Mouse (Mus musculus): ENCODE measurements at regions not wholly inside any gene's neighbourhood (a gene's known extent, or its start where the extent isn't known, plus 50 kb on each side); places are given as distances from the start of the nearest gene placed in this dataset.

- no peak for DNase-seq (ENCODE audit: low spot score in 2 of 2)
These were observed 483.5 kb upstream of the Pkdcc start for GRCm38 (mm10) chr17:82731561-82731960.

GRCm38 (mm10) chr17:82742445-82742844, 472.6 kb upstream of the Pkdcc start:
- DNase-seq (ENCODE audit: low spot score in 2 of 2): no peak

- DNase-seq (ENCODE audit: low spot score in 2 of 2): no peak
These were observed 457.7 kb upstream of the Pkdcc start for GRCm38 (mm10) chr17:82757400-82757799.

GRCm38 (mm10) chr17:82779096-82779495, 436.0 kb upstream of the Pkdcc start:
- DNase-seq (ENCODE audit: low spot score in 2 of 2): no peak

GRCm38 (mm10) chr17:82822129-82822528, 393.0 kb upstream of the Pkdcc start:
- DNase-seq (ENCODE audit: low spot score in 2 of 2): no peak

- DNase-seq (ENCODE audit: low spot score in 2 of 2): no peak
These were observed 391.0 kb upstream of the Pkdcc start for GRCm38 (mm10) chr17:82824057-82824456.

GRCm38 (mm10) chr17:82824619-82825018, 390.5 kb upstream of the Pkdcc start:
- no peak for DNase-seq (ENCODE audit: low spot score in 2 of 2)

GRCm38 (mm10) chr17:82827170-82827569, 387.9 kb upstream of the Pkdcc start:
- DNase-seq (ENCODE audit: low spot score in 2 of 2): no peak

GRCm38 (mm10) chr17:82827841-82828240, 387.3 kb upstream of the Pkdcc start:
- DNase-seq (ENCODE audit: low spot score in 2 of 2): no peak

- no peak for DNase-seq (ENCODE audit: low spot score in 2 of 2)
These were observed 386.6 kb upstream of the Pkdcc start for GRCm38 (mm10) chr17:82828434-82828997.

GRCm38 (mm10) chr17:82829415-82829814, 385.7 kb upstream of the Pkdcc start:
- DNase-seq (ENCODE audit: low spot score in 2 of 2): no peak

- DNase-seq (ENCODE audit: low spot score in 2 of 2): no peak
These were observed 380.9 kb upstream of the Pkdcc start for GRCm38 (mm10) chr17:82834177-82834576.

GRCm38 (mm10) chr17:82836115-82836514, 379.0 kb upstream of the Pkdcc start:
- DNase-seq (ENCODE audit: low spot score in 2 of 2): no peak

- no peak for DNase-seq (ENCODE audit: low spot score in 2 of 2)
These were observed 368.2 kb upstream of the Pkdcc start for GRCm38 (mm10) chr17:82846776-82847494.

GRCm38 (mm10) chr17:82857199-82858147, 357.6 kb upstream of the Pkdcc start:
- peak; percentile 5 to 55 for DNase-seq (ENCODE audit: low spot score in 2 of 2)

GRCm38 (mm10) chr17:82860391-82860790, 354.7 kb upstream of the Pkdcc start:
- no peak for DNase-seq (ENCODE audit: low spot score in 2 of 2)

- DNase-seq (ENCODE audit: low spot score in 2 of 2): no peak
These were observed 354.1 kb upstream of the Pkdcc start for GRCm38 (mm10) chr17:82860966-82861365.

GRCm38 (mm10) chr17:82877131-82877530, 338.0 kb upstream of the Pkdcc start:
- DNase-seq (ENCODE audit: low spot score in 2 of 2): no peak

GRCm38 (mm10) chr17:82900602-82901001, 314.5 kb upstream of the Pkdcc start:
- no peak for DNase-seq (ENCODE audit: low spot score in 2 of 2)

- DNase-seq (ENCODE audit: low spot score in 2 of 2): no peak
These were observed 313.8 kb upstream of the Pkdcc start for GRCm38 (mm10) chr17:82901098-82901891.

- no peak for DNase-seq (ENCODE audit: low spot score in 2 of 2)
These were observed 310.1 kb upstream of the Pkdcc start for GRCm38 (mm10) chr17:82904961-82905360.

- DNase-seq (ENCODE audit: low spot score in 2 of 2): no peak
These were observed 309.6 kb upstream of the Pkdcc start for GRCm38 (mm10) chr17:82905483-82905882.

Measured in spleen, postnatal 10 days (tissue).